Mouse (Mus musculus): ENCODE measurements at regions not wholly inside any gene's neighbourhood (a gene's known extent, or its start where the extent isn't known, plus 50 kb on each side); places are given as distances from the start of the nearest gene placed in this dataset.

DNA sequence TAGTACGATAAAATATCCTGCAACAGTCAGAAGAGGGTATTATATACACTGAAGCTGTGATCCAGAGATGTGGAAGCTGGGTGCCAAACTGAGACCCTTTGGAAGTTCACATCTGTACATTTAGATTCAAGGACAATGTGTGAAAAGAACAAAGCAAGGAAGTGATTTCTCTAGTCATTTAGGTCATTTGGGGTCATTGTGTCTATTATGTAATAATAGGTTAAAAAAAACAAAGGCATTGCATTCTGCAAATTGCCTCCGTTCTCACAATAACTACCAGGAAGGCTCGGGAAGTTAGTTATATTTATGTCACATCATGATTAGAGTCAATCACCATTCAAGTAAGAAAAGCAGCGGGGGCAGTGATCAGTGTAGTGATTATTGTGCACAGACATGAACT, 563.3 kb downstream of the Trim52 start:
- Histone ChIP-seq H3K36me3 (replicated peaks) (no peaks in the 10 kb centered on the region), H3K4me3 (no peak overlapping the region), H3K9ac (no peak overlapping the region), H3K27ac (no peak overlapping the region), H3K27me3 (replicated peaks) (no peaks in the 10 kb centered on the region), H3K4me1 (no peaks in the 10 kb centered on the region), H3K9me3 (no peaks in the 10 kb centered on the region), H3K4me2 (no peak overlapping the region)
- WGBS: 56% methylated on average over 4 of the region's 4 CpGs
- ATAC-seq (replicated peaks): no peak

DNA sequence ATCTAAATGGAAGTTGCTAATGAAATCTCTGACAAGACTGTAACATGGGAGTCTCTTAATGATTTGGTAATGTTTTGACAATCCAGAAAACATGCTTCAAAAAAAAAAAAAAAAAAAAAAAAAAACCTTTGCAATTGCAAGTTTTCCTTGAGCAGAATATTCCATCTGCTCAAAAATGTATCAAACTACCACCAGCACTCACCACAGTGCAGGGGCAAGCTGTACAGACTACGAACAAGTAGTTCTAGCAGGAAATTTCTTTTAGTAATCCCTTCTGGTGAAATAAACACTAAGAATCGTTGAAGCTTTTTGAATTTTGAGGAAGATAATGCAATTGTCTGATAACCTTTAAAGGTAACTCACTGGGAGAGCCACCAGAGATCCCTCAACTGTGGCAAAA, 572.0 kb downstream of the Trim52 start:
- ATAC-seq (replicated peaks): no peak
- WGBS: 56% methylated on average over 2 of the region's 2 CpGs
- no peak overlapping the region for H3K4me2 ChIP-seq
- no peak overlapping the region for H3K27ac ChIP-seq
- no peak overlapping the region for H3K9ac ChIP-seq
- no peaks in the 10 kb centered on the region for H3K36me3 ChIP-seq (replicated peaks)
- H3K9me3 ChIP-seq: no peaks in the 10 kb centered on the region
- H3K4me1 ChIP-seq: no peaks in the 10 kb centered on the region
- H3K4me3 ChIP-seq: no peak overlapping the region
- no peaks in the 10 kb centered on the region for H3K27me3 ChIP-seq (replicated peaks)

DNA sequence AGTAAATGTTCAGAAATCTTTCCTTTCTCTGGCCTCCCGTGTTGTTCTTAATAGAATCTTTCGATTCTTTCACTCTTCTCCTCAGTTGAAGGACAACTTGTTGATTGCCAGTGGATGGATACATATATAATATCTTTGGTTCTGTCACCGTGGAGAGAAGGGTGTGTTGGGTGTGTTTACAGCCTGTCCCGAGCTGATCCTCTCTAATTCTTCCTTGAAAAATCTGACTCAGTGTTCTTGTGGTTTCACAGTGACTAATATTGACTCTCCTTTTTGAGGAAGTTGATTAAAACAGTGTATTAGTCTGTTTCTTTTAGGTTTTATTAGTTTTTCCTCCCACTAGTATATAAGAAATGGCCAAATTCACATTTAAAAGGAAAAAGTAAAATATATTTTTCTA, 575.2 kb downstream of the Trim52 start:
- no peak overlapping the region for H3K9ac ChIP-seq
- H3K4me3 ChIP-seq: no peak overlapping the region
- H3K4me1 ChIP-seq: no peaks in the 10 kb centered on the region
- no peaks in the 10 kb centered on the region for H3K36me3 ChIP-seq (replicated peaks)
- no peaks in the 10 kb centered on the region for H3K27me3 ChIP-seq (replicated peaks)
- 77% methylated on average over 4 of the region's 4 CpGs for WGBS
- H3K4me2 ChIP-seq: no peak overlapping the region
- H3K27ac ChIP-seq: no peak overlapping the region
- no peaks in the 10 kb centered on the region for H3K9me3 ChIP-seq
- no peak for ATAC-seq (replicated peaks)

DNA sequence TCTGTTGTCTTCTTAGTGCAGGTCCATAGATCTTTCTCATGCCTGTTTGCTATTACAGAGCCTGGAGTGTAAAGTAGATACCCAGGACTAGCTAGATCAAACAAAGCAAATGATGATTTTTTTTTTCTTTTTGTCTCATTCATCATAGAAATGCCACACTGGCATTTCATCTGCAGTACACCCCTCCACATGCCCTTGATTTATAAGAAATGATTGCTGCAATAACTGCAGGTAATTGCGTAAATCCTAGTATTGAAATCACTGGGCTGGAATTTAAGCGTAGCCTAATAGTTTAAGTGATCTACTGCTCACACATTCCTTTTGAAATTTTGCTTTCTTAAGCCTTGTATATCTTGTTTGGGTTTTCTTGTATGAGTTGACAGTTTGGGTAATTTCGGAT, 581.4 kb downstream of the Trim52 start:
- H3K4me2 ChIP-seq: no peak overlapping the region
- H3K27ac ChIP-seq: no peak overlapping the region
- H3K9me3 ChIP-seq: no peaks in the 10 kb centered on the region
- no peaks in the 10 kb centered on the region for H3K27me3 ChIP-seq (replicated peaks)
- H3K4me3 ChIP-seq: no peak overlapping the region
- H3K36me3 ChIP-seq (replicated peaks): no peaks in the 10 kb centered on the region
- no peak overlapping the region for H3K9ac ChIP-seq
- H3K4me1 ChIP-seq: no peaks in the 10 kb centered on the region
- WGBS: 80% methylated on average over 3 of the region's 3 CpGs
- no peak for ATAC-seq (replicated peaks)

DNA sequence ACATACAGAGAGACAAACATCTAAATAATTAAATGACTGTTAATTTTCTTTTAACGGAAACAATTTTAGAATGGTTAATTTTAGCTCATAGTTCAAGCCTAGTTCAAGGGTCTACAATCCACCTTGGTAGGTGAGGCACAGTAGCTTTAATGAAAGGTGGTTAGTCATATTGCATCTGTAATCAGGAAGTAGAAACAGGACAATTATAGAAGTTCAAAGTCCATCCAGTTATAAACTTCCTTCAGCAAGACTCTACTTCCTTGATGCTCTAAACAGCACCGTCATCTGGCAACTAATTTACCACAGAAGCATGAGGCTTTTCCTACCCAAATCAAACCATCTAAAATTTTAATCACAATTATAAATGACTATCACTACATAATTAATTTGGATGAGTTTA, 608.0 kb downstream of the Trim52 start:
- Histone ChIP-seq H3K4me1 (no peaks in the 10 kb centered on the region), H3K27ac (no peak overlapping the region), H3K4me2 (no peak overlapping the region), H3K36me3 (replicated peaks) (no peaks in the 10 kb centered on the region), H3K9ac (no peak overlapping the region), H3K27me3 (replicated peaks) (no peaks in the 10 kb centered on the region), H3K9me3 (no peaks in the 10 kb centered on the region), H3K4me3 (no peak overlapping the region)
- no peak for ATAC-seq (replicated peaks)
- 95% methylated on average over 2 of the region's 2 CpGs for WGBS

DNA sequence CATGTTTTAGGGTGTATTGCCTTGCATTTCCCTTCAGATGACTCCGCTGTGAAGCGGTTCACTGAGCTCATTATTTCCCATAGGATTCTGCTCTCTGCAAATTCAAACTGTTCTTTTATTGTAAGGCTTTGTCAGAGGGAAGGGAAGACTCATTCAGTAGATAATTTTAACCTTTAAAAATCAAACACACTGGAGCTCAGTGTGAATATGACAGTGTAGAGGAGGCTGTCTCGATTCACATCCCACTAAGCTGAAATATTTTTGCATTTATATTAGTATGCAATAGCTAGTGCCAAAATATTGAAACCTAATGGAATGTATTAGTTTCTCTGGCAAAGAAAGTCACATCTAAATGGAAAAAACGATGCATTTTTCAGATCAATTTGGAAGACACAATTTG, 627.8 kb downstream of the Trim52 start:
- H3K4me2 ChIP-seq: no peak overlapping the region
- no peaks in the 10 kb centered on the region for H3K9me3 ChIP-seq
- no peaks in the 10 kb centered on the region for H3K4me1 ChIP-seq
- peak; percentile 65; the same call in 1 of the 2 replicates for ATAC-seq (replicated peaks)
- H3K27me3 ChIP-seq (replicated peaks): no peaks in the 10 kb centered on the region
- H3K9ac ChIP-seq: no peak overlapping the region
- no peaks in the 10 kb centered on the region for H3K36me3 ChIP-seq (replicated peaks)
- no peak overlapping the region for H3K4me3 ChIP-seq
- 52% methylated on average over 4 of the region's 4 CpGs for WGBS
- H3K27ac ChIP-seq: no peak overlapping the region

DNA sequence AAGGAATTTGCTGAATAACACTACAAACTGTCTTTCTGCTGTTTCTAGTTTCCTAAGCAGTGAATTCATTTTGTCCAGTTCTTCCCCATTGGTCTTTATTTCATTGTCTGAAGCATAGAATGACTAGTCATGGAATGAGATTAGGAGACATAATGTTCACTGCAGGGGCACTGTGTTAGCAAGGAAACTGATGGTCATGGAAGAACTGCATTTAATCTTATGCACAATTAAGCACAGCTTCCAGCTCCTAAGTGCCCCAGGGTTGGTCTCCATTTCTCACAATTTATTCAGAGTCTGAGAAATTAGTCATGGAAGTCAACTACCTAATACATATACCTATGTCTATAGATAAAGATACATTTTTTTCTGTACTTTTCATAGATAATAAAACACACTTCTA, 634.9 kb downstream of the Trim52 start:
- H3K4me3 ChIP-seq: no peak overlapping the region
- H3K9ac ChIP-seq: no peak overlapping the region
- no peak overlapping the region for H3K4me2 ChIP-seq
- H3K27ac ChIP-seq: no peak overlapping the region
- H3K9me3 ChIP-seq: no peaks in the 10 kb centered on the region
- no peaks in the 10 kb centered on the region for H3K36me3 ChIP-seq (replicated peaks)
- H3K27me3 ChIP-seq (replicated peaks): no peaks in the 10 kb centered on the region
- H3K4me1 ChIP-seq: no peaks in the 10 kb centered on the region
- ATAC-seq (replicated peaks): no peak

DNA sequence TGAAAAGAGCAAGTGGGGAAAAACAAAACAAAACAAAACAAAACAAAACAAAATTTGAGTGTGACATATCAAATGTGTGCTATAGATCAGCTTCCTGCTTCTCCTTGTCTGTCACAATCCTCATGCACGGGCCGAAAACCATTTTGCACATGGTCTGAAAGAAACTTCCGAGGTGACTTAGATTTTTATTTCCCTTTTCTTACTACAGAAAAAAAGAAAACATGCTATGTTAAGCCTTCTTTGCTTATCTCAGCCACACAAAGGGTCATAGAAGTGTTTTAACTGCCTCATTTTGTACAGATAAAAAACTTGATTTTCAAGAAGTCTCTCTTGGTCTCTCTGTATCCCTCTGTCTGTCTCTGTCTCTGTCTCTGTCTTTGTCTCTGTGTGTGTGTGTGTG, 654.2 kb downstream of the Trim52 start:
- WGBS: 93% methylated on average over 3 of the region's 3 CpGs
- Histone ChIP-seq H3K27me3 (replicated peaks) (no peaks in the 10 kb centered on the region), H3K4me1 (no peaks in the 10 kb centered on the region), H3K9ac (no peak overlapping the region), H3K27ac (no peak overlapping the region), H3K4me2 (no peak overlapping the region), H3K9me3 (no peaks in the 10 kb centered on the region), H3K4me3 (no peak overlapping the region), H3K36me3 (replicated peaks) (no peaks in the 10 kb centered on the region)
- ATAC-seq (replicated peaks): no peak

DNA sequence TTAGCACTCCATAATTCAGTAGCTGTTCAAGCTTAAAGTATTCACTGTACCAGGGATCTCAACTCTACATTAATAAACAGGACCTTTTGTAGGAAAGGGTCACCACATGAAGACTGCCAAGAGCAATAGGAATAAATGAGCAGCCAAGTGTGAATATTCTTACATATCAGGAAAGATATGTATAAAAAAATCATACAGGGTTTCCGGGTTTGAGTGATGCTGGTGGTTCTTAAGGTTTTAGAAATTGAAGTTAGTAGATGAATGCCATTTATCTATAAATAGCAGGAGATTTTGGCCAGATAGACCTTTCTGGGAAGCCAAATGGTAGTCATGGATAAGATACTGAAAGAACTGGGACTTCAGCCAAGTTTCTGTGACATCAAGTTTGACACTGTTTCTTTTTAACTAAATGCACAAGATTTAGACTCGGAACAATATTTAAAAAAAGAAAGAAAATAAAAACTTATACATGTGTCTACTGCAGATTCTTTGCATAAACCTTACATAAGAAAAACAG, 657.1 kb downstream of the Trim52 start:
- Histone ChIP-seq H3K9ac (no peak overlapping the region), H3K4me1 (no peaks in the 10 kb centered on the region), H3K4me3 (no peak overlapping the region), H3K9me3 (no peaks in the 10 kb centered on the region), H3K4me2 (no peak overlapping the region), H3K36me3 (replicated peaks) (no peaks in the 10 kb centered on the region), H3K27me3 (replicated peaks) (no peaks in the 10 kb centered on the region), H3K27ac (no peak overlapping the region)
- WGBS: 71% methylated on average over 2 of the region's 2 CpGs
- no peak for ATAC-seq (replicated peaks)

DNA sequence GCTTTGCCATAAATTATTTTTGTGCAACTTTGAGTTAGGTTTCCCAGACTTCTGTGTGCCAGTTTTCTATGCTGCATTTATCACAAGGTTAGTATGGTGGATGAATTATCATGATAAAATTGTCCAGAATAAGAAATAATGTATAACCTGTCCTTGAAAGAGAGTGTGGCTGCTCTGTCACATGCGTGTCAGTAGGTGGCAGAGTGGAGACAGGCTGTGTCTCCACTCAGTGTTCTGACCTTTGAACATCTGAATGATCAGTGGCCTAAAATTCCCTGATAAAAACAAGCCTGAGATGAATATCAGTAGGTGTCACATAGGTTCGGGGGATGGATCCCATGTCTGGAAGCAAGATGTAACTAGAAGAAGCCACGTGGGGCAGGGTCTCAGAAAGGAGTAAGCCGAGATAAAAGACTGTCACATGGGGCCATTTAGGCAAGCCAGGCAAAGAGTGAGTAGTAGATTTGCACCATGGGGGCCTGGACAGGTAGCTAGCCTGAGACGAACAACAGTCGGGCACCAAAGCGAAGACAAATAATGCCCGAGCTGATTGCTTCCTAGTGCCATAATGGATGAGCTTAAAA, 660.0 kb downstream of the Trim52 start:
- H3K9ac ChIP-seq: no peak overlapping the region
- no peak overlapping the region for H3K4me3 ChIP-seq
- 73% methylated on average over 8 of the region's 8 CpGs for WGBS
- no peaks in the 10 kb centered on the region for H3K27me3 ChIP-seq (replicated peaks)
- H3K4me1 ChIP-seq: no peaks in the 10 kb centered on the region
- no peaks in the 10 kb centered on the region for H3K9me3 ChIP-seq
- no peak overlapping the region for H3K4me2 ChIP-seq
- no peak overlapping the region for H3K27ac ChIP-seq
- ATAC-seq (replicated peaks): peak; percentile 50; the same call in 1 of the 2 replicates
- H3K36me3 ChIP-seq (replicated peaks): no peaks in the 10 kb centered on the region

All from midbrain, embryonic 15.5 days (tissue).